Mouse (Mus musculus) cerebellum, adult 2 months (tissue): ENCODE results near the gene Cage1.

ENCODE experiments used
- CTCF ChIP-seq: fragments of 200-500 bp; IDR thresholded peaks from 2 replicates; pipeline ENCODE4 v1.5.1; 2011; ENCODE audit warnings: low read depth, mild to moderate bottlenecking, control low read depth, low read length, moderate library complexity, borderline replicate concordance; ENCODE audit not compliant: insufficient read depth
- POLR2A ChIP-seq: fragments of 200-500 bp; IDR thresholded peaks from 2 replicates; pipeline ENCODE4 v1.6.1; 2011; ENCODE audit warnings: low read length, control low read depth, borderline replicate concordance; ENCODE audit not compliant: insufficient read depth

- TF ChIP-seq CTCF = no peak
- no peak for TF ChIP-seq POLR2A
Measured at GRCm38 (mm10) chr13:38080014-38080413, 43.1 kb upstream of the Cage1 start.
